Mouse (Mus musculus): ENCODE measurements around the gene Pglyrp2.

Pglyrp2 gene

GRCm38 (mm10) chr17:32426610-32427009, 2.6 kb upstream of the Pglyrp2 start:
- Histone ChIP-seq H3K36me3 (ENCODE audit: control insufficient read depth, insufficient read depth, low read length, poor library complexity, severe bottlenecking) (no peaks in the 10 kb centered on the region), H3K27me3 (ENCODE audit: control insufficient read depth, insufficient read depth, low read length, poor library complexity, severe bottlenecking) (no peaks in the 10 kb centered on the region)
- no peak for DNase-seq (ENCODE audit: low read depth, low spot score)

- no peak for DNase-seq (ENCODE audit: low read depth, low spot score)
- H3K36me3 ChIP-seq (ENCODE audit: control insufficient read depth, insufficient read depth, low read length, poor library complexity, severe bottlenecking) = peaks cover 16% of the 10 kb centered on the region
- no peaks in the 10 kb centered on the region for H3K27me3 ChIP-seq (ENCODE audit: control insufficient read depth, insufficient read depth, low read length, poor library complexity, severe bottlenecking)
These were observed 3.2 kb downstream of the Pglyrp2 start for GRCm38 (mm10) chr17:32420781-32421180.

- DNase-seq (ENCODE audit: low read depth, low spot score) = no peak
- H3K27me3 ChIP-seq (ENCODE audit: control insufficient read depth, insufficient read depth, low read length, poor library complexity, severe bottlenecking) = no peaks in the 10 kb centered on the region
- peaks cover 16% of the 10 kb centered on the region for H3K36me3 ChIP-seq (ENCODE audit: control insufficient read depth, insufficient read depth, low read length, poor library complexity, severe bottlenecking)
These were observed 4.0 kb downstream of the Pglyrp2 start for GRCm38 (mm10) chr17:32419989-32420388.

- Histone ChIP-seq H3K36me3 (ENCODE audit: control insufficient read depth, insufficient read depth, low read length, poor library complexity, severe bottlenecking) (peaks cover 20% of the 10 kb centered on the region), H3K27me3 (ENCODE audit: control insufficient read depth, insufficient read depth, low read length, poor library complexity, severe bottlenecking) (no peaks in the 10 kb centered on the region)
- DNase-seq (ENCODE audit: low read depth, low spot score) = no peak
These were observed 7.2 kb downstream of the Pglyrp2 start for GRCm38 (mm10) chr17:32416771-32417170.

GRCm38 (mm10) chr17:32415417-32416020, 8.4 kb downstream of the Pglyrp2 start:
- Histone ChIP-seq H3K36me3 (ENCODE audit: control insufficient read depth, insufficient read depth, low read length, poor library complexity, severe bottlenecking) (peaks cover 19% of the 10 kb centered on the region), H3K27me3 (ENCODE audit: control insufficient read depth, insufficient read depth, low read length, poor library complexity, severe bottlenecking) (no peaks in the 10 kb centered on the region)
- DNase-seq (ENCODE audit: low read depth, low spot score) = no peak

- H3K36me3 ChIP-seq (ENCODE audit: control insufficient read depth, insufficient read depth, low read length, poor library complexity, severe bottlenecking) = peaks cover 8% of the 10 kb centered on the region; the same call in 1 of the 2 replicates
- H3K27me3 ChIP-seq (ENCODE audit: control insufficient read depth, insufficient read depth, low read length, poor library complexity, severe bottlenecking) = no peaks in the 10 kb centered on the region
- no peak for DNase-seq (ENCODE audit: low read depth, low spot score)
These were observed 12.1 kb downstream of the Pglyrp2 start for GRCm38 (mm10) chr17:32411898-32412297.

- H3K36me3 ChIP-seq (ENCODE audit: control insufficient read depth, insufficient read depth, low read length, poor library complexity, severe bottlenecking) = peaks cover 3% of the 10 kb centered on the region; the same call in 1 of the 2 replicates
- DNase-seq (ENCODE audit: low read depth, low spot score) = peak; percentile 81
- no peaks in the 10 kb centered on the region for H3K27me3 ChIP-seq (ENCODE audit: control insufficient read depth, insufficient read depth, low read length, poor library complexity, severe bottlenecking)
These were observed 20.6 kb downstream of the Pglyrp2 start, which contains the start of gene Rasal3 for GRCm38 (mm10) chr17:32403417-32403816. Gene Rasal3, minus strand, starts transcription at chr17:32403583.

- Histone ChIP-seq H3K27me3 (ENCODE audit: control insufficient read depth, insufficient read depth, low read length, poor library complexity, severe bottlenecking) (no peaks in the 10 kb centered on the region), H3K36me3 (ENCODE audit: control insufficient read depth, insufficient read depth, low read length, poor library complexity, severe bottlenecking) (peaks cover 5% of the 10 kb centered on the region)
- DNase-seq (ENCODE audit: low read depth, low spot score) = peak; percentile 60
These were observed 21.2 kb downstream of the Pglyrp2 start for GRCm38 (mm10) chr17:32402779-32403157.

GRCm38 (mm10) chr17:32402011-32402778, 21.8 kb downstream of the Pglyrp2 start:
- DNase-seq (ENCODE audit: low read depth, low spot score) = no peak
- Histone ChIP-seq H3K27me3 (ENCODE audit: control insufficient read depth, insufficient read depth, low read length, poor library complexity, severe bottlenecking) (no peaks in the 10 kb centered on the region), H3K36me3 (ENCODE audit: control insufficient read depth, insufficient read depth, low read length, poor library complexity, severe bottlenecking) (peaks cover 8% of the 10 kb centered on the region)

GRCm38 (mm10) chr17:32396266-32396665, 27.7 kb downstream of the Pglyrp2 start:
- no peaks in the 10 kb centered on the region for H3K27me3 ChIP-seq (ENCODE audit: control insufficient read depth, insufficient read depth, low read length, poor library complexity, severe bottlenecking)
- no peak for DNase-seq (ENCODE audit: low read depth, low spot score)
- H3K36me3 ChIP-seq (ENCODE audit: control insufficient read depth, insufficient read depth, low read length, poor library complexity, severe bottlenecking) = peaks cover 22% of the 10 kb centered on the region

- Histone ChIP-seq H3K27me3 (ENCODE audit: control insufficient read depth, insufficient read depth, low read length, poor library complexity, severe bottlenecking) (no peaks in the 10 kb centered on the region), H3K36me3 (ENCODE audit: control insufficient read depth, insufficient read depth, low read length, poor library complexity, severe bottlenecking) (peaks cover 23% of the 10 kb centered on the region)
- no peak for DNase-seq (ENCODE audit: low read depth, low spot score)
These were observed 30.0 kb downstream of the Pglyrp2 start for GRCm38 (mm10) chr17:32393944-32394343.

GRCm38 (mm10) chr17:32389101-32389659, 34.8 kb downstream of the Pglyrp2 start, which contains the start of gene Wiz:
Gene Wiz, minus strand, starts transcription at chr17:32389439.
- Histone ChIP-seq H3K36me3 (ENCODE audit: control insufficient read depth, insufficient read depth, low read length, poor library complexity, severe bottlenecking) (peaks cover 15% of the 10 kb centered on the region), H3K27me3 (ENCODE audit: control insufficient read depth, insufficient read depth, low read length, poor library complexity, severe bottlenecking) (no peaks in the 10 kb centered on the region)
- peak; percentile 93 for DNase-seq (ENCODE audit: low read depth, low spot score)

- no peaks in the 10 kb centered on the region for H3K27me3 ChIP-seq (ENCODE audit: control insufficient read depth, insufficient read depth, low read length, poor library complexity, severe bottlenecking)
- peaks cover 12% of the 10 kb centered on the region for H3K36me3 ChIP-seq (ENCODE audit: control insufficient read depth, insufficient read depth, low read length, poor library complexity, severe bottlenecking)
- peak; percentile 59 for DNase-seq (ENCODE audit: low read depth, low spot score)
These were observed 35.4 kb downstream of the Pglyrp2 start for GRCm38 (mm10) chr17:32388370-32389100.

GRCm38 (mm10) chr17:32387986-32388369, 36.0 kb downstream of the Pglyrp2 start:
- H3K36me3 ChIP-seq (ENCODE audit: control insufficient read depth, insufficient read depth, low read length, poor library complexity, severe bottlenecking) = peaks cover 9% of the 10 kb centered on the region
- no peaks in the 10 kb centered on the region for H3K27me3 ChIP-seq (ENCODE audit: control insufficient read depth, insufficient read depth, low read length, poor library complexity, severe bottlenecking)
- DNase-seq (ENCODE audit: low read depth, low spot score) = no peak
